Mouse (Mus musculus) lung, embryonic 16.5 days (tissue): ENCODE results near the gene Xdh. TPM values are rescaled to one million over a fixed set of nuclear protein-coding genes. Genes with fewer than 3 reads are reported as not detected.

Experiments used
- ATAC-seq: fragments of 200-750 bp; cut with Nextera tagmentation; 2 replicates; pipeline ENCODE4 v1.8.0; 2017; ENCODE audit warnings: low read depth, mild to moderate bottlenecking, moderate library complexity
- H3K27ac ChIP-seq: fragments of 300-500 bp; sonication (generic); 2 replicates; pipeline ENCODE4 v1.5.1; 2014; ENCODE audit warnings: mild to moderate bottlenecking, control low read depth, low read length
- H3K27me3 ChIP-seq: fragments of 300-500 bp; sonication (generic); 2 replicates; pipeline ENCODE4 v1.6.1; 2014; ENCODE audit warnings: low read depth, low read length, mixed read lengths; ENCODE audit not compliant: control insufficient read depth, insufficient read depth
- H3K36me3 ChIP-seq: fragments of 300-500 bp; sonication (generic); 2 replicates; pipeline ENCODE4 v1.6.1; 2014; ENCODE audit warnings: low read length; ENCODE audit not compliant: control insufficient read depth, insufficient read depth
- H3K4me1 ChIP-seq: fragments of 300-500 bp; sonication (generic); replicated peaks from 2 replicates; pipeline ENCODE4 v1.6.1; 2014; ENCODE audit warnings: low read length, mixed read lengths; ENCODE audit not compliant: control insufficient read depth, insufficient read depth
- H3K4me2 ChIP-seq: fragments of 300-500 bp; sonication (generic); 2 replicates; pipeline ENCODE4 v1.6.1; 2014; ENCODE audit warnings: low read depth, low read length, control low read depth
- H3K4me3 ChIP-seq: fragments of 300-500 bp; sonication (generic); 2 replicates; pipeline ENCODE4 v1.5.1; 2014; ENCODE audit warnings: mild to moderate bottlenecking, low read length, control low read depth
- H3K9ac ChIP-seq: fragments of 300-500 bp; sonication (generic); 2 replicates; pipeline ENCODE4 v1.6.1; 2014; ENCODE audit warnings: low read length, control low read depth
- H3K9me3 ChIP-seq: fragments of 300-500 bp; sonication (generic); 2 replicates; pipeline ENCODE4 v1.6.1; 2016; ENCODE audit warnings: low read length; ENCODE audit not compliant: control insufficient read depth
- WGBS: fragments of 180-500 bp; shearing (Covaris S2); extraction: QIAGEN DNeasy Blood & Tissue Kit; methylation state at CpG from one replicate; pipeline ENCODE4 v1.1.7; 2014; 5-methylcytosine and 5-hydroxymethylcytosine counted together
- polyA plus RNA-seq: library from polyadenylated mRNA; unstranded; fragments of >200 nt; fragmentation: Nextera tagmentation; extraction: Ambion mirVana; gene quantifications from 2 replicates; pipeline ENCODE4 v1.2.1, GENCODE M21; 2015

Xdh gene
- polyA plus RNA-seq = 9.5 and 13.9 TPM in 2 replicates

- Histone ChIP-seq H3K4me1 (peaks cover 7% of the 10 kb centered on the region), H3K9ac (no peak within 1 kb of the TSS), H3K27ac (peak within 1 kb of the TSS; percentile 63), H3K4me2 (peak within 1 kb of the TSS; percentile 55), H3K36me3 (no peaks in the 10 kb centered on the region), H3K4me3 (peak within 1 kb of the TSS; percentile 38), H3K9me3 (no peaks in the 10 kb centered on the region), H3K27me3 (no peaks in the 10 kb centered on the region)
- ATAC-seq = peak; percentile 93
- WGBS = 34% methylated on average over 13 of the region's 13 CpGs
Observed at GRCm38 (mm10) chr17:73950062-73950735, at the start of gene Xdh. TSS of gene Xdh (minus strand) at chr17:73950196.

GRCm38 (mm10) chr17:73995907-73996645 lies 46.1 kb upstream of the Xdh start:
- H3K4me3 ChIP-seq = no peak overlapping the region
- H3K9ac ChIP-seq = no peak overlapping the region
- H3K36me3 ChIP-seq = no peaks in the 10 kb centered on the region
- WGBS = 70% methylated on average over 13 of the region's 13 CpGs
- no peaks in the 10 kb centered on the region for H3K4me1 ChIP-seq
- no peaks in the 10 kb centered on the region for H3K9me3 ChIP-seq
- H3K4me2 ChIP-seq = no peak overlapping the region
- H3K27ac ChIP-seq = no peak overlapping the region
- H3K27me3 ChIP-seq = no peaks in the 10 kb centered on the region
- ATAC-seq = no peak

- Histone ChIP-seq H3K4me2 (no peak overlapping the region), H3K27ac (no peak overlapping the region), H3K27me3 (no peaks in the 10 kb centered on the region), H3K9me3 (no peaks in the 10 kb centered on the region), H3K36me3 (no peaks in the 10 kb centered on the region), H3K4me3 (no peak overlapping the region), H3K4me1 (no peaks in the 10 kb centered on the region), H3K9ac (no peak overlapping the region)
- WGBS = 83% methylated on average over 4 of the region's 4 CpGs
- ATAC-seq = no peak
Observed at GRCm38 (mm10) chr17:73991264-73991663, 41.3 kb upstream of the Xdh start.

GRCm38 (mm10) chr17:73986571-73986970 lies 36.6 kb upstream of the Xdh start:
- 76% methylated on average over 2 of the region's 2 CpGs for WGBS
- Histone ChIP-seq H3K27me3 (no peaks in the 10 kb centered on the region), H3K4me2 (no peak overlapping the region), H3K27ac (no peak overlapping the region), H3K36me3 (no peaks in the 10 kb centered on the region), H3K9me3 (no peaks in the 10 kb centered on the region), H3K4me3 (no peak overlapping the region), H3K9ac (no peak overlapping the region), H3K4me1 (no peaks in the 10 kb centered on the region)
- no peak for ATAC-seq

- Histone ChIP-seq H3K36me3 (no peaks in the 10 kb centered on the region), H3K4me2 (no peak overlapping the region), H3K9me3 (no peaks in the 10 kb centered on the region), H3K9ac (no peak overlapping the region), H3K4me3 (no peak overlapping the region), H3K27ac (no peak overlapping the region), H3K27me3 (no peaks in the 10 kb centered on the region), H3K4me1 (no peaks in the 10 kb centered on the region)
- WGBS = 58% methylated on average over 4 of the region's 4 CpGs
- 0 out of 2 replicates have a peak, but pooled peaks have one; percentile 17 for ATAC-seq
Observed at GRCm38 (mm10) chr17:73985936-73986335, 35.9 kb upstream of the Xdh start.

GRCm38 (mm10) chr17:73984508-73984907 lies 34.5 kb upstream of the Xdh start:
- Histone ChIP-seq H3K9ac (no peak overlapping the region), H3K9me3 (no peaks in the 10 kb centered on the region), H3K36me3 (no peaks in the 10 kb centered on the region), H3K4me2 (no peak overlapping the region), H3K27me3 (no peaks in the 10 kb centered on the region), H3K27ac (no peak overlapping the region), H3K4me3 (no peak overlapping the region), H3K4me1 (no peaks in the 10 kb centered on the region)
- no peak for ATAC-seq
- 16% methylated on average over 4 of the region's 4 CpGs for WGBS

- Histone ChIP-seq H3K27me3 (no peaks in the 10 kb centered on the region), H3K4me3 (no peak overlapping the region), H3K4me2 (no peak overlapping the region), H3K4me1 (no peaks in the 10 kb centered on the region), H3K9ac (no peak overlapping the region), H3K9me3 (no peaks in the 10 kb centered on the region), H3K27ac (no peak overlapping the region), H3K36me3 (no peaks in the 10 kb centered on the region)
- ATAC-seq = no peak
- 67% methylated on average over 1 of the region's 1 CpGs for whole genome bisulfite sequencing
Observed at GRCm38 (mm10) chr17:73982871-73983270, 32.9 kb upstream of the Xdh start.

- Histone ChIP-seq H3K9me3 (no peaks in the 10 kb centered on the region), H3K4me1 (no peaks in the 10 kb centered on the region), H3K9ac (no peak overlapping the region), H3K27ac (no peak overlapping the region), H3K4me3 (no peak overlapping the region), H3K27me3 (no peaks in the 10 kb centered on the region), H3K4me2 (no peak overlapping the region), H3K36me3 (no peaks in the 10 kb centered on the region)
- peak; percentile 67; the same call in 1 of the 2 replicates for ATAC-seq
Observed at GRCm38 (mm10) chr17:73976066-73976465, 26.1 kb upstream of the Xdh start.

- Histone ChIP-seq H3K27ac (no peak overlapping the region), H3K9me3 (no peaks in the 10 kb centered on the region), H3K4me3 (no peak overlapping the region), H3K4me1 (no peaks in the 10 kb centered on the region), H3K9ac (no peak overlapping the region), H3K36me3 (no peaks in the 10 kb centered on the region), H3K4me2 (no peak overlapping the region), H3K27me3 (no peaks in the 10 kb centered on the region)
- ATAC-seq = no peak
- 88% methylated on average over 11 of the region's 11 CpGs for WGBS
Observed at GRCm38 (mm10) chr17:73972648-73973047, 22.7 kb upstream of the Xdh start.
